Mouse (Mus musculus) spleen, postnatal 36 days (tissue): ENCODE data around the gene 3425401B19Rik.

ENCODE experiments used
- DNase-seq, 2 experiments: peaks; one replicate each; pipeline ENCODE4 v3.0.0; 2022; ENCODE audit warnings: low spot score in 2 of 2, mixed read lengths in 1 of 2

Gene 3425401B19Rik

GRCm38 (mm10) chr14:32663099-32663498 lies 22.0 kb downstream of the 3425401B19Rik start:
- DNase-seq = no peak

DNA sequence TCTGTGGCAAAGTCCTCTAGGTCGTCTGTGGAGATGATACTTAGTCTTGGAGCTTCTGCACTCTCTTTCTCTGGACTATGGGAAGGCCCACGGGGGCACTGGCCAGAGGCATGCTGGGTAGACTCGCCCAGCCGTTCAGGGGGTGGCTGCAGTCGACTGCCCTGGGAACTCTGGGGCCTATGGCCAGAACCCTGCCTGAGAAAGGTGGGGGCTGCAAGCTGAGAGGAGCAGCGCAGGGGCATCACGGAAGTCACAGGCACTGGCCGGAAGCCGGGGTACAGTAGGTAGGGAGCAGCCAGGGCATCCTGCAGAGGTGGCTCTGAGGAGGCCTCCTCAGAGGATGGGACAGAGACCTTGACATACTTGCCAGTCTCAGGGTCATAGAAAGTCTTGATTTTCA lies 25.3 kb downstream of the 3425401B19Rik start:
- DNase-seq = no peak

GRCm38 (mm10) chr14:32638485-32638884 lies 46.6 kb downstream of the 3425401B19Rik start:
- no peak for DNase-seq

DNA sequence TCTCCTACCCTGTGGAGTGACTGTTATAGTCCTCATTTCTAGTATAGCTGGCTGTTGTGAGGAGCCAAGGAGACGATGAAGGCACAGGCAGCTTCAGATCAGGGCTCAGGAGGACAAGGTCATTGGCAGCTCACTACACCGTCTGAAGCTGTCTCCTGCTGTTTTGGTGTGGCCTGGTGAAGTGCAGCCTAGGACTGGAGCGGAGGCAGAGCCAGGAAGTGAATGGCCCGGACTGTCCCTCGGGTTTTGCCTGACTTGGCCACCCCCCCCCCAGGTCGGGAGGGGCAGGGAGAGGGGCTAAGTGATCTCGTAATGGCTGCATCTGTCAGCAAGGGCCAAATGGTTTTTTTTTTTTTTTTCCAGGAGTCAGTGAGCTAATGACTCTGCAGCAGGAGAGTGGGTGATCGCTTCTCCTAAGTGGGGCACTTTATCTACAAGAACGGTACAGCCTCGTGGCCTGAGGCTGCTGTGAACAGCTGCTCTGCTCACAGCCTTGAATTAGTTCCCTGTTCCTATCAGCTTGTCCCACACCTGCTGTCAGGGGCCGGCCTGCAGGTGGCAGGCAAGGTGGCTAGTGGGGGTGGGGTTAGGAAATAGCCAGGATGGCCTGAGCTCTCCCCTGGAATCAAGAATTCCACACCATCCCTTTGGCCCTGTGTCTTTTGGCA lies 50.9 kb downstream of the 3425401B19Rik start:
- no peak for DNase-seq

DNA sequence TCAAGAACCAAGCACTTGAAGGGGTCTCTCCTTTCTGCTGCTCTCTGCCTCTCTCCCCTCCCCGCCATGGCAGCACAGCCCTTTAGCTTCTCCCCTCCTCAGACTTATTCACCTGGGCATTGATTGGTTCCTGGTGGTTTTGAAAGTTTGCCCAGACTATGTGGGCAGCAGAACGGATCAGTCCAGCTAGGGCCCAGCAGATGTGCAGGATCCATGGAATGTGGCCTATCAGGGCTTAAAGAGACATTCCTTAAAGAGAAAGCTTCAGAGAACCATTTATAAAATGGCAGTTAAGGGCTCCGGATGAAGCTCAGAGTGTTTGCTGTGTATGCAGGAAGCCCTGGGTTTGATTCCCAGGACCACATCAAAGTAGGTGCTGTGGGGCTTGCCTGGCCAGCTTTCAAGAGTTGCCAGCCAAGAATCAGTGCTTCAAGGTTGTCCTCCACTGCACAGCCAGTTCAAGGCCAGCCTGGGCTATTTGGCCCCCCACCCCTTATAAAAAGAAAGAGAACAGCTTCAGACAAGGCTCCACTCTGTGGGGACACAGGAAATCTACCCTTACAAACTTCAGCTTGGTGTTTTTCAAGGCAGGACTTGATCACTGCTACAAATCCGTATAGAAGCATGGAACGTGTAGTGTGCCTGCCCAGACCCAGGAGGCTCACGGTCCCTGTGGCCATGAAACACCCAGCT lies 52.0 kb downstream of the 3425401B19Rik start:
- no peak for DNase-seq

DNA sequence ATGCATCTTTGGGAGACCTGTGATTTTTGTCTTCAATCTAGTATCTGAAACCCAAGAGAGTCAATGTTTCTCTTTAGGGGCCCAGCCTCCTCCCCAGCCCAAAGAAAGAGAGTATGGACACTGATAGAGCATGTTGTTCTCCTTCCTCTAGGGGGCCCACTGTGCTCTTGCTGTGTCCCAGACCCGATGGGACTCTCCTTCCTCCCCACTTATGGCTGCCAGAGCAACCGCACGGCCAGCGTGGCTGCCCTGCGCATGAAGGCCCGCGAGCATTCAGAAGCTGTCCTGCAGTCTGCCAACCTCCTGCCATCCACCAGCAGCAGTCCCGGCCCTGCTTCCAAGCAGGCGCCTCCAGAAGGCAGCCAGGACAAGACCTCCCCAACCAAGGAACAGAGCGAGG lies 56.5 kb downstream of the 3425401B19Rik start:
- no peak for DNase-seq

- no peak for DNase-seq
Observed at GRCm38 (mm10) chr14:32627271-32627670, 57.8 kb downstream of the 3425401B19Rik start.

DNA sequence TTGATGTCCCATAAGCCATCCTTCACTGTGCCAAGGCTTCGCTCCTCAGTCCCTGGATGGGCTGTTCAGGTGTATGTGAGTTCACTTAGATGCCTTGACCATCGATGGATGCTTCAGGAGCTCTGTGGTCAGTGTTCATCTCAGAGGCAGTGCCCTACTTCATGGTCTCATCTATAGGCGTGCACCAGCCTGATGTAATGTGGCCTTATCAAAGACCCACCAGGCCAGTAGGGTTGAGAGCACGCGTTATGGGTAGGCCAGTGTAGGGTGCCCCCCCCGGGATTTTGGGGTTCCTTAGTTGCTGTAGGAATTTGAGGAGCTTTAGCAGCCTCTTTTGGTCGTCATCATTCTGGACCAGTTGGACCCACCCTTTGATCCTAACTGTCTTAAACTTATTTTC lies 60.3 kb downstream of the 3425401B19Rik start:
- DNase-seq = no peak

DNA sequence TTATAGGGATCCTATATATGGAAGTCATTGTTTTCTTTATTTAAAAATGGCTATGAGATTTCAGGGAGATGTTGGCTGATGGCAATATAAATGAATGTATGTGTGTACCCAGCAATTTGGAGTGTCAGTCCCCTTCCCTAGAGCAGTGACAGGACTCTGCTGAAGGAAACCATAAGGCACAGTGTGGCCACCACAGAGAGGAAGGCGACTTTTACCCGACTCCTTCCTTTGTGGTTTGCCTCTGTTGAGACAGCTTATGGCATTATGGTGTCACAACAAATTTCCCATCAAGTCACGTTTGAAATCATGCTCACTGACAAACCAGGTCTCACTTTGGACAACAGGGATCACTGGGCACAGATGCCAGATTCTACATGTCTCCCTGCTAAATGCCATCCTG lies 60.8 kb downstream of the 3425401B19Rik start:
- no peak for DNase-seq

DNA sequence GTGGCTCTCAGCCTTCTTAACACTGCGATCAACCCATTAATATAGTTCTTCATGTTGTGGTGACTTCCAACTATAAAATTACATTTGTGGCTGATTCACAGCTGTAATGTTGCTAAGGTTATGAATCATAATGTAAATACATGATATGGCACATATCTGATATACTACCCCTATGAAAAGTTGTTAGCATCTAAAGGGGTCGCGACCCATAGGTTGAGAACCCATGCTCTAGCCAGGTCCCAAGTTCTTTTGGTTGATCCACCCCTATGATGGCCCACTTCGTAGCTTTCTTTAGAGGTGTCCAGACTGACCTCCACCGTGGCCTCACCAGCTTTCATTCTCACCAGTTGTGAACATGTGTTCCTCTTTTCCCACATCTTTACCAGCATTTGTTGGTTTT lies 67.8 kb downstream of the 3425401B19Rik start:
- no peak for DNase-seq

- no peak for DNase-seq
Observed at GRCm38 (mm10) chr14:32609392-32609791, 75.7 kb downstream of the 3425401B19Rik start.
